8 mouse cellular contexts compared by ENCODE assay signal in genomic region chr6:86670873-86671272, GRCm38 (mm10). TPM values are rescaled to one million over a fixed set of nuclear protein-coding genes. Genes with fewer than 3 reads are reported as not detected.
DNase-seq lines count a peak whose midpoint lies in the region; ATAC-seq lines count a peak whose summit lies in the region.

No protein-coding gene starts in this region.

- no peaks in the 10 kb centered on the region for H3K9me3 ChIP-seq in forebrain, embryonic 14.5 days (replicated peaks; ENCODE audit: control insufficient read depth, low read length)
- H3K9me3 ChIP-seq in lung, embryonic 16.5 days (ENCODE audit: control insufficient read depth, low read length), result no peaks in the 10 kb centered on the region

- H3K4me3 ChIP-seq in forebrain, embryonic 14.5 days (ENCODE audit: low read depth, low read length), result no peak overlapping the region
- no peak overlapping the region for H3K4me3 ChIP-seq in lung, embryonic 16.5 days (ENCODE audit: low read length)

- peak; percentile 22 for ATAC-seq in CD4-positive, CD25-positive, alpha-beta regulatory T cell, adult 4 months
- no peak for ATAC-seq in forebrain, embryonic 14.5 days
- no peak for ATAC-seq in lung, embryonic 16.5 days (ENCODE audit: low read depth)

- peak; percentile 55 to 89 for DNase-seq in adrenal gland, adult (ENCODE audit: inconsistent age in 2 of 2, low spot score in 1 of 2)
- no peak for DNase-seq in adrenal gland, postnatal 25 days
- DNase-seq in c-Kit-positive CD71-positive TER-119-negative erythroid progenitor cells, embryonic 14.5 days (ENCODE audit: low read depth), result peak; percentile 68
- peak; percentile 93 for DNase-seq in forebrain, embryonic 14.5 days (ENCODE audit: low spot score)
- peak; percentile 62 to 63 for DNase-seq in kidney, postnatal 25 days
- peak; percentile 91 for DNase-seq in retina, postnatal 1 day

- peak overlapping the region; percentile 23; the same call in 1 of the 2 replicates for H3K27ac ChIP-seq in forebrain, embryonic 14.5 days (ENCODE audit: low read depth, low read length)
- no peak overlapping the region for H3K27ac ChIP-seq in lung, embryonic 16.5 days (ENCODE audit: low read length)

- peaks cover 11% of the 10 kb centered on the region; the same call in 1 of the 2 replicates for H3K4me1 ChIP-seq in forebrain, embryonic 14.5 days (ENCODE audit: control insufficient read depth, insufficient read depth, low read length)
- peaks cover 12% of the 10 kb centered on the region for H3K4me1 ChIP-seq in lung, embryonic 16.5 days (replicated peaks; ENCODE audit: control insufficient read depth, insufficient read depth, low read length)

- no peaks in the 10 kb centered on the region for H3K27me3 ChIP-seq in forebrain, embryonic 14.5 days (replicated peaks; ENCODE audit: control insufficient read depth, insufficient read depth, low read length)
- H3K27me3 ChIP-seq in lung, embryonic 16.5 days (ENCODE audit: control insufficient read depth, insufficient read depth, low read depth, low read length), result no peaks in the 10 kb centered on the region

- no peak overlapping the region for H3K9ac ChIP-seq in forebrain, embryonic 14.5 days (ENCODE audit: low read length)
- peak overlapping the region; percentile 22; the same call in 1 of the 2 replicates for H3K9ac ChIP-seq in lung, embryonic 16.5 days (ENCODE audit: low read length)

- H3K4me2 ChIP-seq in forebrain, embryonic 14.5 days (ENCODE audit: low read length), result no peak overlapping the region
- no peak overlapping the region for H3K4me2 ChIP-seq in lung, embryonic 16.5 days (ENCODE audit: low read depth, low read length)

- H3K36me3 ChIP-seq in forebrain, embryonic 14.5 days (ENCODE audit: control insufficient read depth, insufficient read depth, low read length), result peaks cover 43% of the 10 kb centered on the region
- peaks cover 16% of the 10 kb centered on the region for H3K36me3 ChIP-seq in lung, embryonic 16.5 days (ENCODE audit: control insufficient read depth, insufficient read depth, low read length)

- 18% methylated on average over 2 of the region's 2 CpGs for WGBS in forebrain, embryonic 14.5 days
- 19% methylated on average over 2 of the region's 2 CpGs for WGBS in lung, embryonic 16.5 days

RNA-seq across cellular contexts. Expression of gene Mxd1, which starts 1.9 kb away (rescaled TPM):
- 12.7 and 13.0 TPM in 2 replicates for total RNA-seq in adrenal gland, postnatal 25 days (2021)
- polyA plus RNA-seq in CD4-positive, CD25-positive, alpha-beta regulatory T cell, adult 4 months (2017; shearing (Covaris generic)), result 10 to 100 TPM; 17.8 to 21.8 TPM
- 15.3 and 16.4 TPM in 2 replicates for polyA plus RNA-seq in forebrain, embryonic 14.5 days (2014; fragmentation: Nextera tagmentation; extraction: Ambion mirVana)
- 15.2 and 15.5 TPM in 2 replicates for polyA plus RNA-seq in lung, embryonic 16.5 days (2015; fragmentation: Nextera tagmentation; extraction: Ambion mirVana)

RNA-seq across cellular contexts. Expression of gene Snrnp27, which starts 13.4 kb away (rescaled TPM):
- 66.3 and 69.1 TPM in 2 replicates for total RNA-seq in adrenal gland, postnatal 25 days (2021)
- polyA plus RNA-seq in CD4-positive, CD25-positive, alpha-beta regulatory T cell, adult 4 months (2017; shearing (Covaris generic)), result 100 to 1,000 TPM; 100 to 121 TPM
- polyA plus RNA-seq in forebrain, embryonic 14.5 days (2014; fragmentation: Nextera tagmentation; extraction: Ambion mirVana), result 109 and 119 TPM in 2 replicates
- polyA plus RNA-seq in lung, embryonic 16.5 days (2015; fragmentation: Nextera tagmentation; extraction: Ambion mirVana), result 102 and 107 TPM in 2 replicates

RNA-seq across cellular contexts. Expression of gene Asprv1, which starts 42.9 kb away (rescaled TPM):
- not detected in 2 replicates for total RNA-seq in adrenal gland, postnatal 25 days (2021)
- under 1 TPM in 1 of 2 experiments, not detected in 1; 0.20 TPM for polyA plus RNA-seq in CD4-positive, CD25-positive, alpha-beta regulatory T cell, adult 4 months (2017; shearing (Covaris generic))
- polyA plus RNA-seq in forebrain, embryonic 14.5 days (2014; fragmentation: Nextera tagmentation; extraction: Ambion mirVana), result 0.59 and 1.0 TPM in 2 replicates
- 1.0 and 5.3 TPM in 2 replicates for polyA plus RNA-seq in lung, embryonic 16.5 days (2015; fragmentation: Nextera tagmentation; extraction: Ambion mirVana)
